Mouse (Mus musculus): ENCODE results near the gene Rab22a.

GRCm38 (mm10) chr2:173685781-173686361 is 26.3 kb downstream of the Rab22a start:
- TF ChIP-seq CTCF (IDR thresholded peaks at IDR 0.05; ENCODE audit: low read depth, low read length) (no peak), POLR2A (IDR thresholded peaks at IDR 0.05; ENCODE audit: borderline replicate concordance, low read depth, low read length) (no peak)

Data from bone marrow macrophage, adult 2 months (primary cell).